Mouse (Mus musculus) heart, embryonic 11.5 days (tissue): ENCODE measurements around the gene Olfr713. TPM values are rescaled to one million over a fixed set of nuclear protein-coding genes. Genes with fewer than 3 reads are reported as not detected.

Experiments
- ATAC-seq: fragments of 200-750 bp; cut with Nextera tagmentation; replicated peaks from 2 replicates; pipeline ENCODE4 v1.8.0; 2017; ENCODE audit warnings: moderate library complexity; ENCODE audit not compliant: insufficient number of reproducible peaks, low FRiP score, low TSS enrichment
- H3K27ac ChIP-seq: fragments of 300-500 bp; sonication (generic); 2 replicates; pipeline ENCODE4 v1.5.1; 2014; ENCODE audit warnings: mild to moderate bottlenecking, low read depth, low read length
- H3K27me3 ChIP-seq: fragments of 300-500 bp; sonication (generic); 2 replicates; pipeline ENCODE4 v1.6.1; 2014; ENCODE audit warnings: mild to moderate bottlenecking, low read length, mixed read lengths; ENCODE audit not compliant: control insufficient read depth, insufficient read depth
- H3K36me3 ChIP-seq: fragments of 300-500 bp; sonication (generic); 2 replicates; pipeline ENCODE4 v1.6.1; 2014; ENCODE audit warnings: mild to moderate bottlenecking, low read length, moderate library complexity, mixed read lengths; ENCODE audit not compliant: control insufficient read depth, insufficient read depth
- H3K4me1 ChIP-seq: fragments of 300-500 bp; sonication (generic); 2 replicates; pipeline ENCODE4 v1.6.1; 2014; ENCODE audit warnings: low read length; ENCODE audit not compliant: control insufficient read depth, insufficient read depth
- H3K4me2 ChIP-seq: fragments of 300-500 bp; sonication (generic); 2 replicates; pipeline ENCODE4 v1.6.1; 2014; ENCODE audit warnings: mild to moderate bottlenecking, moderate library complexity
- H3K4me3 ChIP-seq: fragments of 300-500 bp; sonication (generic); 2 replicates; pipeline ENCODE4 v1.5.1; 2014; ENCODE audit warnings: low read depth, low read length
- H3K9ac ChIP-seq: fragments of 300-500 bp; sonication (generic); 2 replicates; pipeline ENCODE4 v1.6.1; 2014; ENCODE audit warnings: mild to moderate bottlenecking, low read depth, low read length, moderate library complexity
- H3K9me3 ChIP-seq: fragments of 300-500 bp; sonication (generic); replicated peaks from 2 replicates; pipeline ENCODE4 v1.6.1; 2016; ENCODE audit warnings: low read length; ENCODE audit not compliant: control insufficient read depth
- WGBS: fragments of 180-500 bp; shearing (Covaris S2); extraction: QIAGEN DNeasy Blood & Tissue Kit; methylation state at CpG from one replicate; pipeline ENCODE4 v1.1.7; 2014; ENCODE audit not compliant: insufficient replicate concordance; 5-methylcytosine and 5-hydroxymethylcytosine counted together
- polyA plus RNA-seq: library from polyadenylated mRNA; unstranded; fragments of >200 nt; fragmentation: Nextera tagmentation; extraction: Ambion mirVana; gene quantifications from 2 replicates; pipeline ENCODE4 v1.2.1, GENCODE M21; 2014

Gene Olfr713
- polyA plus RNA-seq: not detected in 2 replicates

DNA sequence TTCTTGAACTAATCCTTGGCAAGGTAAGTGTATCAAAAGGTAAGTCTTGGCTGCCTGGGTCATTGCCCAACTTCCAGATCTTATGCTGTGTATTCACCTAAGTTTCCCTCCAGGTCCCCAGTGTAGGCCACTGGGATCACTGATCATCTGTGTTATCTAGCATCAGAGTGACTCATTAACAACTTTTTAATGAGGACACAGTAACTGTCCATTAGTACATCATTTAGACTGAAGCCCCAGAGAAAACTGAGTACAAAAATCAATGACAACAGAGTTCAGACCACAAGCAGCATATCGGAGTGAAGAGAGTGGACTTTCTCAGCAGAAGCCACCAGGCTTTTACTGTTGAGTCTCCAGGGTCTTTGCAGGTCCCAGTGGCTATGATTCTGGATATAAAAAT, at the start of gene Olfr713:
Gene Olfr713 (plus strand): TSS at position 301 of the 400 bp plus-strand sequence.
- WGBS: 76% methylated on average over 1 of the region's 1 CpGs
- Histone ChIP-seq H3K4me2 (no peak within 1 kb of the TSS), H3K9me3 (no peaks in the 10 kb centered on the region), H3K9ac (no peak within 1 kb of the TSS), H3K27ac (no peak within 1 kb of the TSS), H3K36me3 (no peaks in the 10 kb centered on the region), H3K27me3 (no peaks in the 10 kb centered on the region), H3K4me3 (no peak within 1 kb of the TSS), H3K4me1 (no peaks in the 10 kb centered on the region)
- no peak for ATAC-seq

DNA sequence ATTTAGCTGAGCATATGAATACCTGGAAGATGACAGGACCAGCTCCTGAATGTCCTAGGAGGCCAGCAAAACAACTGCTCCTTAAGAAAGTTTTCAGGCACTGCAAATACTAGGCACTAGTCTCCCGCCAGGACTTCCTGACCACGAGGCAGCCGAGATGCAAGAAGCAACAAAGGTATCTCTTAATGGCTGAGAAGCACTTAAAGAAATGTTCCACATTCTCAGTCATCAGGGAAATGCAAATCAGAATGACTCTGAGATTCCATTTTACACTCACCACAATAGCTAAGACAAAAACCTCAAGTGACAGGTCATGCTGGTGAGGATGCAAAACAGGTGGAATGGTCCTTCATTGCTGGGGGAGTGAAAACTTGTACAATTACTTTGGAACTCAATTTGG, 45.7 kb upstream of the Olfr713 start:
- no peak for ATAC-seq
- H3K4me2 ChIP-seq: no peak overlapping the region
- WGBS: 78% methylated on average over 3 of the region's 3 CpGs

DNA sequence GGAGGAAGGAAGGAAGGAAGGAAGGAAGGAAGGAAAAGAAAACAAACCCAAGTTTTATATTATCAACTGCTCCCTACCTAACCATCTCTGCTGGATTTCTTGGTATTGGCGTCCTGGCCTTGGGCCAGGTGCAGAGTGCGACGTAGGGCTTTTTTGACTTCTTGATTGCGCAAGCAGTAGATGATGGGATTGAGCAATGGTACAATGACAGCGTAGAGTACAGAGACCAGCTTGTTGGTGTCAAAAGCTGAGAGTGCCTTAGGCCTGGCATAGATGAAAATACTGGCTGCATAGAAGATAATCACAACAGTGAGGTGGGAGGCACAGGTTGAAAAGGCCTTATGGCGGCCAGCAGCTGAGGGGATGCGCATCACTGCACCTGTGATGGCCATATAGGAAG, 30.2 kb upstream of the Olfr713 start:
- Histone ChIP-seq H3K9ac (no peak overlapping the region), H3K27ac (no peak overlapping the region), H3K4me3 (no peak overlapping the region), H3K9me3 (0 out of 2 replicates have a peak, but pooled peaks cover 2% of the 10 kb centered on the region), H3K4me2 (no peak overlapping the region), H3K36me3 (no peaks in the 10 kb centered on the region), H3K27me3 (no peaks in the 10 kb centered on the region), H3K4me1 (no peaks in the 10 kb centered on the region)
- ATAC-seq: no peak
- WGBS: 83% methylated on average over 7 of the region's 7 CpGs

More for the DNA sequence above, 45.7 kb upstream of the Olfr713 start:
- Histone ChIP-seq H3K9ac (no peak overlapping the region), H3K27me3 (no peaks in the 10 kb centered on the region), H3K9me3 (no peaks in the 10 kb centered on the region), H3K36me3 (no peaks in the 10 kb centered on the region), H3K27ac (no peak overlapping the region), H3K4me3 (no peak overlapping the region), H3K4me1 (no peaks in the 10 kb centered on the region)

DNA sequence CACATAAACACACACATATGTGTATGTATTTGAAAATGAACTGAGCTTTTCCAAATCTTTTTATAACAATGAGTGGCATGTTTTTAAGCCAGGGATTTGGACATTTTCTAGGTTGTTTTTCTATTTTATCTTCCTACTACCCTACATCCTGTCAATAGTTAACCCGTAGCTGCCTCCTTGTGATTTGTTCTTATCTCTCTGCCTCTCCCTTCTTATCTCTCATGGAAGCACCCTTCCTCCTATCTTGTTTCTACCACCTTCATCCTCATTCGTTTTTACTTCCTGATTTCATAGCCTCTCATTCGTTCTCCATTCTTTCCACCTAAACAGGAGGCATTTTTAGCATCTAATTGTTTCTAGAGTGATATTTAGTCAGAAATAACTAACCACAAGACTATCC, 26.8 kb upstream of the Olfr713 start:
- no peak overlapping the region for H3K4me3 ChIP-seq
- ATAC-seq: no peak
- H3K4me1 ChIP-seq: no peaks in the 10 kb centered on the region
- no peaks in the 10 kb centered on the region for H3K36me3 ChIP-seq
- no peak overlapping the region for H3K4me2 ChIP-seq
- no peak overlapping the region for H3K27ac ChIP-seq
- no peak overlapping the region for H3K9ac ChIP-seq
- H3K9me3 ChIP-seq: 0 out of 2 replicates have a peak, but pooled peaks cover 2% of the 10 kb centered on the region
- 17% methylated on average over 3 of the region's 3 CpGs for WGBS
- H3K27me3 ChIP-seq: no peaks in the 10 kb centered on the region

DNA sequence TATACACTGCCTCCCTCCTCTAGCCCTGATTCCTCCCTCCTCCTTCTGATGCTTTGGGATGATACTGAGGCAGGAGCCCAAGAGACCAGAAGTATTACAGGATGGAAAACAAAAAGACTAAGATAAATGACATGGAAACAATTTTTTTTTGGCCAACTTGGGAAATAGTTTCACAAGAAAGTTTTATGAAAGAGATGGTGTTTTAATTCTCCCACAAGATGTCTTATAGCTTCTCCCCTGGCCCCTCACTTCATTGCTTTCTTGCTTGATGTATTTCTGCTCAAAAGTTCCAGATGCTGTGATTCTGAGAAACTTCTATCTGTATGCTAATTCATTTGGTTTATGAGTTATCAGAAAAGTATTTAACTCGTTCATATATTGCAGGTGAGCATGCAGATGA, 25.0 kb upstream of the Olfr713 start, which contains the start of gene Olfr2:
Gene Olfr2 (minus strand): TSS at position 101 of the 400 bp plus-strand sequence.
- no peaks in the 10 kb centered on the region for H3K27me3 ChIP-seq
- ATAC-seq: no peak
- H3K27ac ChIP-seq: no peak within 1 kb of the TSS
- no peaks in the 10 kb centered on the region for H3K4me1 ChIP-seq
- H3K4me2 ChIP-seq: no peak within 1 kb of the TSS
- 52% methylated on average over 1 of the region's 1 CpGs for WGBS
- no peaks in the 10 kb centered on the region for H3K36me3 ChIP-seq
- H3K9me3 ChIP-seq: 0 out of 2 replicates have a peak, but pooled peaks cover 1% of the 10 kb centered on the region
- H3K9ac ChIP-seq: no peak within 1 kb of the TSS
- H3K4me3 ChIP-seq: no peak within 1 kb of the TSS

DNA sequence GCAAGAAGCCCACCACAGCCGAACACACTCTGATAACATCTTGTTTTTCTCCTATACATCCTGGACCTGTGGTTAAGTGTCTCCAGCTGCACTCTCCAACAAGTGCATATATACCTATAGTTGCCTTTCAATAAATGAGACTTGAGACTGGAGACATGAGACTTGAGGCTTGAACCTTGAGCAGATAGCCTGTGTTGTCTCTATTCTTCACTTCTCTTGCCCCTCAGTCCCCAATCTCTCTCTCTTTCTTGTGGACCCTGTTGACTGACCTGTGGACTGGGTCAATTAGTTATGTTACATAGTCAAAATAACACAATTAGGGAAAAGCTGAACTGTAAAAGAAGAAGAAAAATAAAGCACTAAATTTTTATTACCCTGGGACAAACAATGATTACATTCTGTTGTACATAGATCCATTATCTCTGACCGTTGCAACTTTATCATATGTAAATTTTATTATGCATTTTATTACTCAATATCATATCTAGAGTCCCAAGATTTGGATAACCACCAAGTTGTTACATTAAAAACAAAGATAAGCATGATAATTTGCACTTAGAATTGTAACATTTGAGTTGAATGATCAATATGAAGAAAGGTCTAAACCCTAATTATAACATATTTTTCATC, 9.1 kb downstream of the Olfr713 start:
- WGBS: 66% methylated on average over 2 of the region's 2 CpGs
- H3K4me2 ChIP-seq: no peak overlapping the region
- no peak overlapping the region for H3K9ac ChIP-seq
- H3K4me1 ChIP-seq: no peaks in the 10 kb centered on the region
- no peaks in the 10 kb centered on the region for H3K9me3 ChIP-seq
- no peak overlapping the region for H3K27ac ChIP-seq
- no peak for ATAC-seq
- no peak overlapping the region for H3K4me3 ChIP-seq
- H3K27me3 ChIP-seq: no peaks in the 10 kb centered on the region
- H3K36me3 ChIP-seq: no peaks in the 10 kb centered on the region

DNA sequence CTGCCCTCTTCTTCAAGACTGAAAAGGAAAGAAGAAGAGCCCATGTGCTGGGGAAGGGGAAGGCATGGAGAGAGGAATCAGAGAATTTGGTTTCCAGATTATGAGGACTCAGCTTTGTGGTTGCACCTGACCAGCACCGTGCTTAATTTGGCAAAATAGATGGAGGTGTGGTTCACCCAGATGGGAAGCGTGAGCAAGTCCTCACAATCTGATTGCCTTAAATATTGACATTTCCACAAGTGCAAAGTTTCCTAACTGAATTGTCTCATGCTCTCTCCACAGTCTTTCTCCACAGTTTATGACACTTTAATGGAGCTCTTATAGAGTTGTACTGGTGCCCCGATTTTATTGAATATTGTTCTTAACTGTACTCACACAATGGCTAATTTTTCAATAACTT, 12.2 kb downstream of the Olfr713 start:
- no peaks in the 10 kb centered on the region for H3K36me3 ChIP-seq
- ATAC-seq: no peak
- H3K4me3 ChIP-seq: no peak overlapping the region
- no peak overlapping the region for H3K4me2 ChIP-seq
- no peaks in the 10 kb centered on the region for H3K27me3 ChIP-seq
- H3K4me1 ChIP-seq: no peaks in the 10 kb centered on the region
- H3K27ac ChIP-seq: no peak overlapping the region
- no peaks in the 10 kb centered on the region for H3K9me3 ChIP-seq
- 80% methylated on average over 3 of the region's 3 CpGs for WGBS
- no peak overlapping the region for H3K9ac ChIP-seq

DNA sequence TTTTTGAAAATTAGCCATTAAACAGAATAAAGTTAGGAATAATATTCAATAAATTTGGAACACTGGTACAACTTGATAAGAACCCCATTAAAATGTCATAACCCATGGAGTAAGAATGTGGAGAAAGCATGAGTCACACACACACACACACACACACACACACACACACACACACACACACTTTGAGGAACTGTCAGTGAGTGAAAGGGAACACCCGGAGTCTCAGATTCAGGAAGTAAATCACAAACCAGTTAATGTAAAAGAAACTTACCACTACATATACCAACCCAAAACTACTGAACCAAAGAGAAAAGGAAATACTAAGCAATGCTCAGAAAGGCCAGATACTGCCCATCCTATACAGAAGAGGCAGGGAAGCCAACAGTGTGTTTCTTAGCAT, 13.4 kb downstream of the Olfr713 start:
- WGBS: 78% methylated on average over 1 of the region's 1 CpGs

DNA sequence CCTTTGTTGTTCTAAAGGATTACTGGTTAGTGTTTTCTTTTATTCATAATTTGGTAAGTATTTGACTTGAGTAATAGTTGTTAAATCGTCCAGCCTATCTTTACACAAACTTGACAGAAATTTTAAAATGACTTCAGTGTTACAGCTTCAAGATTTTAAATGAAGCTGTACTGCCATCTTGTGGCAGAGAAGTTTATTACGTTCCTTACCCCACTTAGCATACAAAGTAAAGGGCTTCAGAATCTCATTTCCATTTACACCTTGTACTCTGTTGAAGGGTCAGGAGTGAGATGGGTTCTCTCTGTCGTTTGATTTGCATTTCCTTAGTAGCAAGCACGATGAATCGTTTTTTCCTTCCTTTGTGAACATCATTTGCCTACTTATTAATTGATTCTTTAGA, 14.9 kb downstream of the Olfr713 start:
- Histone ChIP-seq H3K9ac (no peak overlapping the region), H3K4me3 (no peak overlapping the region), H3K4me1 (no peaks in the 10 kb centered on the region), H3K27ac (no peak overlapping the region), H3K4me2 (no peak overlapping the region), H3K36me3 (no peaks in the 10 kb centered on the region), H3K9me3 (no peaks in the 10 kb centered on the region), H3K27me3 (no peaks in the 10 kb centered on the region)
- WGBS: 3% methylated on average over 5 of the region's 5 CpGs
- no peak for ATAC-seq

More for the DNA sequence above, 13.4 kb downstream of the Olfr713 start:
- H3K27ac ChIP-seq: no peak overlapping the region
- no peak overlapping the region for H3K4me2 ChIP-seq
- H3K9me3 ChIP-seq: no peaks in the 10 kb centered on the region
- ATAC-seq: no peak
- H3K4me3 ChIP-seq: no peak overlapping the region
- no peak overlapping the region for H3K9ac ChIP-seq
- no peaks in the 10 kb centered on the region for H3K27me3 ChIP-seq
- H3K4me1 ChIP-seq: no peaks in the 10 kb centered on the region
- H3K36me3 ChIP-seq: no peaks in the 10 kb centered on the region
